Mouse (Mus musculus) liver, adult 2 months (tissue): ENCODE results near the gene Cfap77.

Source experiments
- CTCF ChIP-seq: fragments of 200-500 bp; IDR thresholded peaks from 2 replicates; pipeline ENCODE4 v1.5.1; 2011; ENCODE audit warnings: low read depth, low read length, control low read depth
- POLR2A ChIP-seq: fragments of 200-500 bp; IDR thresholded peaks from 2 replicates; pipeline ENCODE4 v1.6.1; 2011; ENCODE audit warnings: low read length, control low read depth; ENCODE audit not compliant: insufficient read depth; ENCODE audit errors: extremely low read depth

DNA sequence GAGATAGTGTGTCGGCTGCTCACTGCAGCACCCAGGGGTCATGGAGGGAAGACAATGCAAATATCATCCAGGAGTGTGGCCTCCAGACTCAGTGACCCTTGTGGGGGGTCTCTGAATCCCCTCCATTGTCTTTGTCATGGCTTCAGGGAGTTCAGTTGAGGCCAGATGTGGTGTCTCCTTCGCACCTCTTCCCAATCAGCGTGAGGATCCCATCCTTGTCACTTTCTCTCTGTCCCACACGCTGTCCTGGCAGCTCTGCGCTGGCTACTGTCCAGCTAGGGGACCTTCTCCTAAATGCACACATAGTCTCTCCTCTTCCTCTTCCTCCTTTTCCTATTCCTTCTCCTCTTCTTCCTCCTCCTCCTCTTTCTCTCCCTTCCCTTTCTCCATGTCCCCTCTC, 79.3 kb downstream of the Cfap77 start:
- no peak for TF ChIP-seq CTCF
- TF ChIP-seq POLR2A: no peak
